Mouse (Mus musculus) induced T-regulatory cell, adult 2 months (primary cell): ENCODE measurements around the gene Tshz2.

ENCODE experiments used
- DNase-seq: peaks from one replicate; pipeline ENCODE4 v3.0.0-alpha.2; 2012; ENCODE audit warnings: low read depth

Gene Tshz2

GRCm38 (mm10) chr2:170045896-170046295, 413.1 kb downstream of the Tshz2 start:
- DNase-seq, result peak; percentile 38

- no peak for DNase-seq
These were observed 413.7 kb downstream of the Tshz2 start for GRCm38 (mm10) chr2:170046371-170047145.

GRCm38 (mm10) chr2:170048831-170049230, 416.0 kb downstream of the Tshz2 start:
- no peak for DNase-seq

GRCm38 (mm10) chr2:170050651-170051050, 417.8 kb downstream of the Tshz2 start:
- no peak for DNase-seq

GRCm38 (mm10) chr2:170051441-170051840, 418.6 kb downstream of the Tshz2 start:
- no peak for DNase-seq

GRCm38 (mm10) chr2:170054943-170055342, 422.1 kb downstream of the Tshz2 start:
- no peak for DNase-seq

- peak; percentile 77 for DNase-seq
These were observed 422.6 kb downstream of the Tshz2 start for GRCm38 (mm10) chr2:170055413-170055812.

- no peak for DNase-seq
These were observed 426.0 kb downstream of the Tshz2 start for GRCm38 (mm10) chr2:170058774-170059173.

- DNase-seq, result peak; percentile 68
These were observed 427.3 kb downstream of the Tshz2 start for GRCm38 (mm10) chr2:170060066-170060465.

GRCm38 (mm10) chr2:170062378-170062777, 429.6 kb downstream of the Tshz2 start:
- DNase-seq, result no peak

GRCm38 (mm10) chr2:170069976-170070375, 437.2 kb downstream of the Tshz2 start:
- no peak for DNase-seq

GRCm38 (mm10) chr2:170070641-170071241, 437.9 kb downstream of the Tshz2 start:
- no peak for DNase-seq

- no peak for DNase-seq
These were observed 444.2 kb downstream of the Tshz2 start for GRCm38 (mm10) chr2:170076941-170077490.

GRCm38 (mm10) chr2:170078041-170078440, 445.2 kb downstream of the Tshz2 start:
- no peak for DNase-seq

- DNase-seq, result no peak
These were observed 445.7 kb downstream of the Tshz2 start for GRCm38 (mm10) chr2:170078442-170079017.

- DNase-seq, result no peak
These were observed 459.0 kb downstream of the Tshz2 start for GRCm38 (mm10) chr2:170091563-170092443.

- DNase-seq, result no peak
These were observed 461.4 kb downstream of the Tshz2 start for GRCm38 (mm10) chr2:170094220-170094619.

GRCm38 (mm10) chr2:170094871-170095270, 462.1 kb downstream of the Tshz2 start:
- no peak for DNase-seq

- peak; percentile 91 for DNase-seq
These were observed 468.3 kb downstream of the Tshz2 start for GRCm38 (mm10) chr2:170101132-170101531.

GRCm38 (mm10) chr2:170101932-170102331, 469.1 kb downstream of the Tshz2 start:
- DNase-seq, result peak; percentile 32

- peak; percentile 27 for DNase-seq
These were observed 470.5 kb downstream of the Tshz2 start for GRCm38 (mm10) chr2:170103341-170103740.

- DNase-seq, result peak; percentile 83
These were observed 471.0 kb downstream of the Tshz2 start for GRCm38 (mm10) chr2:170103852-170104251.
